Mouse (Mus musculus): ENCODE measurements at regions not wholly inside any gene's neighbourhood (a gene's known extent, or its start where the extent isn't known, plus 50 kb on each side); places are given as distances from the start of the nearest gene placed in this dataset.

DNA sequence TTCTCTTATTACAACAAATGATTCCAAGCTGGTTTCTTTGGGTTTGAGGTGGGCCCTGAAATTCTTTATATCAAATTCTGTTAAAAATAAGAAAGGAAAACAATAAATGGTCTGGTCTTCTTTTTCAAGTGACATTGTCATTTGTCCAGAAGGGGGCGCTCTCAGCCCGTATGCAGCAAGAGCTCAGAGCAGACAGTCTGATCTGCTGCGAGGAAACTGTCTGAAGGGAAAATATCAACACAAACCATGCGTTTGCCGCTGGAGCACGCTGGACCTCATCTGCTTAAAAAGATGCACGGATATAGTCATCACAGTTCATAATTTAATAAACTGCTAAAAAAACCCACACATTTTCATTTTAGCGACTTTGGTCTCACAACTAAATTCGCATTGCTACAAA is 161.2 kb downstream of the Cetn3 start:
- Histone ChIP-seq H3K27ac (replicated peaks; ENCODE audit: low read depth, low read length) (no peak overlapping the region; the same call in 1 of the 2 replicates), H3K36me3 (ENCODE audit: control insufficient read depth, insufficient read depth, low read length) (no peaks in the 10 kb centered on the region), H3K9me3 (ENCODE audit: control insufficient read depth, low read length) (no peaks in the 10 kb centered on the region), H3K4me3 (replicated peaks; ENCODE audit: low read depth, low read length) (peak overlapping the region; percentile 35), H3K4me2 (ENCODE audit: low read length) (peak overlapping the region; percentile 61), H3K9ac (replicated peaks; ENCODE audit: low read length) (peak overlapping the region; percentile 37; the same call in 1 of the 2 replicates), H3K4me1 (ENCODE audit: control insufficient read depth, insufficient read depth, low read length) (peaks cover 9% of the 10 kb centered on the region), H3K27me3 (ENCODE audit: control insufficient read depth, insufficient read depth, low read length) (no peaks in the 10 kb centered on the region)
- 12% methylated on average over 9 of the region's 9 CpGs for WGBS
- ATAC-seq (ENCODE audit: low FRiP score, low TSS enrichment) = peak; percentile 91
- peak; percentile 97 for DNase-seq

DNA sequence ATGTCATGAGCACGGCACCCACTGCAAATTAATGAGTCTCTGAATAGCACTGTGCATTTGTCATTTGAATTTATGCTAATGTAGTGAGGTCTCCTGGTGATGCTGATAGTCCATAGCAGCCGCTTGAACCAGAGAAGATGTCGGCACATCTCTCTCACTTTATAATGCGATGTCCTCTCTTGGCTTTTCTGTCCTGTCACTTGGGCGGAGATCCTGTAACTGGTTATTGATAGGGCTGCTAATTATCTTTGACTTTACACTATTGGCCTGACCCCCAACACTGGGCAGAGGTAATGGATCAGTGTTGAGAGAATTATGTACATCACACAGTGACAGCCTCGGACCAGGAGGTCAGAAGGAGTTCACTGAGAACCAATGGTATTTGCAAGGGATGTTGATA is 161.6 kb downstream of the Cetn3 start:
- DNase-seq (no peak), ATAC-seq (ENCODE audit: low FRiP score, low TSS enrichment) (peak; percentile 88)
- WGBS = 34% methylated on average over 6 of the region's 6 CpGs
- Histone ChIP-seq H3K9me3 (ENCODE audit: control insufficient read depth, low read length) (no peaks in the 10 kb centered on the region), H3K36me3 (ENCODE audit: control insufficient read depth, insufficient read depth, low read length) (no peaks in the 10 kb centered on the region), H3K9ac (replicated peaks; ENCODE audit: low read length) (peak overlapping the region; percentile 37; the same call in 1 of the 2 replicates), H3K27ac (replicated peaks; ENCODE audit: low read depth, low read length) (no peak overlapping the region; the same call in 1 of the 2 replicates), H3K27me3 (ENCODE audit: control insufficient read depth, insufficient read depth, low read length) (no peaks in the 10 kb centered on the region), H3K4me3 (replicated peaks; ENCODE audit: low read depth, low read length) (peak overlapping the region; percentile 35), H3K4me2 (ENCODE audit: low read length) (peak overlapping the region; percentile 61), H3K4me1 (ENCODE audit: control insufficient read depth, insufficient read depth, low read length) (peaks cover 9% of the 10 kb centered on the region)

DNA sequence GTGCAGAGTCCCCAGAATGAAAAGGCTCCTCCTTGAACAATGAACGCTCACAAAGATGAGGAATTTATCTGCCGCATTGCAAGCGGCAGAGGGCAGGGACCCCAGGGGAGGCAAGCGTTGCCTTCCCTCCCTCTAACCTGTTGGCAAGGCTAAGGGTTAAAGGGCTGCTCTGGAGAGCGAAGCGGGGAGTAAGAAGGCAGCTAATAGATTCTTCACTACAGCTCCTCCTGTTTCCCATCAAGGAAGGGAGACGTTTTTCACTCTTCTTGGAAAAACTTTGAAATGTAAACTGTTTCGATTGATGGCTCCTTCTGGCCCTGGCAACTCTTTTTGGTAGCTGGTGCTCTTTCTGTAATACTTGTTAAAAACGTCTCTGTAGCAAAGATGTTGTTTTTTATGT is 162.9 kb downstream of the Cetn3 start:
- no peaks in the 10 kb centered on the region for H3K9me3 ChIP-seq (ENCODE audit: control insufficient read depth, low read length)
- no peaks in the 10 kb centered on the region for H3K27me3 ChIP-seq (ENCODE audit: control insufficient read depth, insufficient read depth, low read length)
- DNase-seq = peak; percentile 46
- H3K36me3 ChIP-seq (ENCODE audit: control insufficient read depth, insufficient read depth, low read length) = no peaks in the 10 kb centered on the region
- peaks cover 9% of the 10 kb centered on the region for H3K4me1 ChIP-seq (ENCODE audit: control insufficient read depth, insufficient read depth, low read length)
- H3K4me2 ChIP-seq (ENCODE audit: low read length) = peak overlapping the region; percentile 61
- peak overlapping the region; percentile 26 for H3K4me3 ChIP-seq (replicated peaks; ENCODE audit: low read depth, low read length)
- 5% methylated on average over 9 of the region's 9 CpGs for WGBS
- no peak overlapping the region for H3K27ac ChIP-seq (replicated peaks; ENCODE audit: low read depth, low read length)
- ATAC-seq (ENCODE audit: low FRiP score, low TSS enrichment) = no peak
- peak overlapping the region; percentile 45; the same call in 1 of the 2 replicates for H3K9ac ChIP-seq (replicated peaks; ENCODE audit: low read length)

DNA sequence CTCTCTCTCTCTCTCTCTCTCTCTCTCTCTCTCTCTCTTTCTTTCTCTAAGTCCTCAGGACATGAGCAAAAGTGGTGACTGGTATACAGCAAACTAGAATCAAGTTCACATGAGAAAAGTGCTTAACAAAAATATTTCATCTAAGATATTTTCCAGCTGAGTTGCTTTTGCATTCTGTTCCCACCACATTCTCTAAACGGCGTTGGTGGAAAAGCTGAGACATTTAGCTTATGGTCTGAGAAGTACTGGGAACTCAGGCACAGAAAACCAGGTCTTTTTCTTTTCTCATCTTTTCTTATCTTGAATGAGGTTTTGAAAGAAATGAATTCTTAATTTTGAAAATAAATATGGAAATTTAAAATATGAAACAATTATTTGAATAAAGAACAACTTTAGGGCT is 182.6 kb downstream of the Cetn3 start:
- Histone ChIP-seq H3K9ac (replicated peaks; ENCODE audit: low read length) (no peak overlapping the region), H3K4me3 (replicated peaks; ENCODE audit: low read depth, low read length) (no peak overlapping the region), H3K4me2 (ENCODE audit: low read length) (no peak overlapping the region), H3K4me1 (ENCODE audit: control insufficient read depth, insufficient read depth, low read length) (no peaks in the 10 kb centered on the region), H3K9me3 (ENCODE audit: control insufficient read depth, low read length) (no peaks in the 10 kb centered on the region), H3K27me3 (ENCODE audit: control insufficient read depth, insufficient read depth, low read length) (no peaks in the 10 kb centered on the region), H3K36me3 (ENCODE audit: control insufficient read depth, insufficient read depth, low read length) (no peaks in the 10 kb centered on the region), H3K27ac (replicated peaks; ENCODE audit: low read depth, low read length) (no peak overlapping the region)
- ATAC-seq (ENCODE audit: low FRiP score, low TSS enrichment) = no peak
- DNase-seq = no peak
- WGBS = 86% methylated on average over 2 of the region's 2 CpGs

DNA sequence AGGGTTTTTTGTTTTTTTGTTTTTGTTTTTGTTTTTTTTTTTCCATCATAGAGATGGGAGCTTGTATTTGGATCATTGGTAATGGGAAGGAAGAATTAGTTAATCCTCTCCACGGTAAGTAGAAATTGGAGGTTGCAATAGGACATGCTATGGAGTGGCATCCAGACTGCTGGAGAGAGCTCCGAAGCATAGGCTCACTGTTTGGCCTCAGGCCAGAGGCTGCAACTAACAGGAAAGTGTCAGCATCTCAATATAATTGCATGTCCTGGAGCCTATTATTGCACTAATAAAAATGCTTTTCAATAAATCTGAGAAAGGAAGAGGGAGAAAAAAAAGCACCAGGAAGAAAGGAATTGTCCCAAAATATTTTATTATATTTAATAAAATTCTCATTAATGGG is 193.0 kb downstream of the Cetn3 start:
- Histone ChIP-seq H3K4me1 (ENCODE audit: control insufficient read depth, insufficient read depth, low read length) (no peaks in the 10 kb centered on the region), H3K27me3 (ENCODE audit: control insufficient read depth, insufficient read depth, low read length) (no peaks in the 10 kb centered on the region), H3K36me3 (ENCODE audit: control insufficient read depth, insufficient read depth, low read length) (no peaks in the 10 kb centered on the region), H3K27ac (replicated peaks; ENCODE audit: low read depth, low read length) (no peak overlapping the region), H3K4me2 (ENCODE audit: low read length) (no peak overlapping the region), H3K9me3 (ENCODE audit: control insufficient read depth, low read length) (no peaks in the 10 kb centered on the region), H3K9ac (replicated peaks; ENCODE audit: low read length) (no peak overlapping the region), H3K4me3 (replicated peaks; ENCODE audit: low read depth, low read length) (no peak overlapping the region)
- DNase-seq (peak; percentile 63), ATAC-seq (ENCODE audit: low FRiP score, low TSS enrichment) (no peak)
- WGBS = 43% methylated on average over 2 of the region's 2 CpGs

DNA sequence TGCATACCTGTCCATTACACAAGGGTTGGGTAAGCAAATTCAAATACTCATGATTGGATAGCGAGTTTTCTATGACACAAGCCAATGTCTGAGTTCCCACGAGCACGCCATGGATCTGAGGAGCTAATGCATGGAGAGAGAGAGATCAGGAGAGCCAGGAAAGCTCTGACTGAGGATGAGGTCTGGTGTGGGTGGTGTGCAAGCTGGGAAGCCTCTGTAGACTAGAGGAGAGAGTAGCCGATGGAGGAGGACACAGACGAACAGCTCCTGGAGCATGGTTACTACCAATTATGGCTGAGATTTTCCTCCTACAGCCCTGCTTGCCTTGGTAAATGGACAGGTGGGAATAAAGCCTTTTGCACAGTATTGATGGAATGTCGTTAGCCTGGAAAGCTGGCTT is 195.1 kb downstream of the Cetn3 start:
- Histone ChIP-seq H3K9me3 (ENCODE audit: control insufficient read depth, low read length) (no peaks in the 10 kb centered on the region), H3K27me3 (ENCODE audit: control insufficient read depth, insufficient read depth, low read length) (no peaks in the 10 kb centered on the region), H3K4me3 (replicated peaks; ENCODE audit: low read depth, low read length) (no peak overlapping the region), H3K9ac (replicated peaks; ENCODE audit: low read length) (no peak overlapping the region), H3K36me3 (ENCODE audit: control insufficient read depth, insufficient read depth, low read length) (no peaks in the 10 kb centered on the region), H3K4me1 (ENCODE audit: control insufficient read depth, insufficient read depth, low read length) (no peaks in the 10 kb centered on the region), H3K27ac (replicated peaks; ENCODE audit: low read depth, low read length) (no peak overlapping the region), H3K4me2 (ENCODE audit: low read length) (no peak overlapping the region)
- DNase-seq (no peak), ATAC-seq (ENCODE audit: low FRiP score, low TSS enrichment) (no peak)
- 90% methylated on average over 6 of the region's 6 CpGs for WGBS

DNA sequence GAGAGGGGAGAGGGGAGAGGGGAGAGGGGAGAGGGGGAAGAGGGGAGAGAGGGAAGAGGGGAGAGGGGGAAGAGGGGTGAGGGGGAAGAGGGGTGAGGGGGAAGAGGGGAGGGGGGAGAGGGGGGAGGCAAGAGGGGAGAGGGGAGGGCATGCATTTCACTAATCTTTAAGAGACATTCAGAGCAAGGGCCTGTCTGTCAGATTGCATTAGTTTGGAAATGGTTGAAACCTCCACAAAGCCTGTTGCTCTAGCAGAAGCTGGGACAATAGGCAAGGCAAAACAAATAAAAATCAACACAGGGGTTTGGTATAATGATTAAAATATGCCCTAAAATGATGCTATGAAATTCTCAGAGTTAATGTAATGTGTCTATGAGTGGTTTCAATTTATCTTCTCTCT is 196.4 kb downstream of the Cetn3 start:
- H3K27ac ChIP-seq (replicated peaks; ENCODE audit: low read depth, low read length) = no peak overlapping the region
- H3K4me2 ChIP-seq (ENCODE audit: low read length) = no peak overlapping the region
- H3K9me3 ChIP-seq (ENCODE audit: control insufficient read depth, low read length) = no peaks in the 10 kb centered on the region
- H3K4me3 ChIP-seq (replicated peaks; ENCODE audit: low read depth, low read length) = no peak overlapping the region
- no peaks in the 10 kb centered on the region for H3K36me3 ChIP-seq (ENCODE audit: control insufficient read depth, insufficient read depth, low read length)
- H3K4me1 ChIP-seq (ENCODE audit: control insufficient read depth, insufficient read depth, low read length) = no peaks in the 10 kb centered on the region
- no peak for ATAC-seq (ENCODE audit: low FRiP score, low TSS enrichment)
- H3K27me3 ChIP-seq (ENCODE audit: control insufficient read depth, insufficient read depth, low read length) = no peaks in the 10 kb centered on the region
- no peak overlapping the region for H3K9ac ChIP-seq (replicated peaks; ENCODE audit: low read length)
- DNase-seq = no peak

DNA sequence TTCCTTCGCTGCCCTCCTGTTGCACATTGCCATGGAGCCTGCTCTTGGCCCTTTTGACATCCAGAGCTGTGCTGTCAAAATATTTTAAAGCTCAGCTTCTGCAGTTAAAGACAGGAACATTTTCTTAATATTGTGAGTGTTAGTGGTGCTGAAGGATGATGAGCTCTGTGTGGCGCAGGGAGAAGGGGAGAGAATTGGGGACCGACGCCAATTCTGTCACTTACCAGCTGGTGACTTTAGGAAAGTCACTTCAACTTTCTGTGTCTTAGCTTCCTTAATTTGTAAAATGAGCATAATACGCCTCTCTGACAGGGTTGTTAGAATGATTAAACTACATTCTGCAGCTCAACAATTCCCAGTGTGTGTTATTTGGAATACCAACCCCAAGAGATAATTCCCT is 197.2 kb downstream of the Cetn3 start:
- DNase-seq = no peak
- H3K4me2 ChIP-seq (ENCODE audit: low read length) = no peak overlapping the region

DNA sequence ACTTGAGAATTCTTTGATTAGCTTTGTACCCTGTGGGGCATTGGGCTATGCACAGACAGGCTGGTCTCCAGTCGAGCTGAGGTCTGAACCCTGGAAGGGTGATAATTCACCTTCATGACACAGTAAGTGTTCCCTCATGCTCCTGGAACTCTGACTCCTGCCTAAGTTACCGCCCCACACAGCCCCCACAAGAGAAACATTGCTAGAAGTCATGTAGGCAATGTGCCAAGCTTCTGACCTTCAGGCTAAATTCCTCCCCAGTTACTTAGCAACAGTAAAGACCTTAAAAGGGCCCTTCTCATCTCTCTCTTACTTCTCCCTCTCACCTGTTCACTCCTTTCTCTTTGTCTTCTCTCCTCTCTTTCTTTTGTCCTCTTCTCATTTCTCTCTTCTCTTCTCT is 199.6 kb downstream of the Cetn3 start:
- Histone ChIP-seq H3K9ac (replicated peaks; ENCODE audit: low read length) (no peak overlapping the region), H3K27me3 (ENCODE audit: control insufficient read depth, insufficient read depth, low read length) (no peaks in the 10 kb centered on the region), H3K4me2 (ENCODE audit: low read length) (no peak overlapping the region), H3K9me3 (ENCODE audit: control insufficient read depth, low read length) (no peaks in the 10 kb centered on the region), H3K36me3 (ENCODE audit: control insufficient read depth, insufficient read depth, low read length) (no peaks in the 10 kb centered on the region), H3K27ac (replicated peaks; ENCODE audit: low read depth, low read length) (no peak overlapping the region), H3K4me3 (replicated peaks; ENCODE audit: low read depth, low read length) (no peak overlapping the region), H3K4me1 (ENCODE audit: control insufficient read depth, insufficient read depth, low read length) (no peaks in the 10 kb centered on the region)
- no peak for ATAC-seq (ENCODE audit: low FRiP score, low TSS enrichment)
- no peak for DNase-seq
- 77% methylated on average over 2 of the region's 2 CpGs for WGBS

More for the DNA sequence above, 197.2 kb downstream of the Cetn3 start:
- Histone ChIP-seq H3K27ac (replicated peaks; ENCODE audit: low read depth, low read length) (no peak overlapping the region), H3K4me1 (ENCODE audit: control insufficient read depth, insufficient read depth, low read length) (no peaks in the 10 kb centered on the region), H3K4me3 (replicated peaks; ENCODE audit: low read depth, low read length) (no peak overlapping the region), H3K9ac (replicated peaks; ENCODE audit: low read length) (no peak overlapping the region), H3K9me3 (ENCODE audit: control insufficient read depth, low read length) (no peaks in the 10 kb centered on the region), H3K27me3 (ENCODE audit: control insufficient read depth, insufficient read depth, low read length) (no peaks in the 10 kb centered on the region), H3K36me3 (ENCODE audit: control insufficient read depth, insufficient read depth, low read length) (no peaks in the 10 kb centered on the region)
- ATAC-seq (ENCODE audit: low FRiP score, low TSS enrichment) = no peak
- WGBS = 76% methylated on average over 5 of the region's 5 CpGs

Data from midbrain, embryonic 14.5 days (tissue).